Mouse (Mus musculus) forebrain, embryonic 14.5 days (tissue): ENCODE results near the gene Mrgprd. TPM values are rescaled to one million over a fixed set of nuclear protein-coding genes. Genes with fewer than 3 reads are reported as not detected.

Source experiments
- ATAC-seq: fragments of 200-750 bp; cut with Nextera tagmentation; 2 replicates; pipeline ENCODE4 v1.8.0; 2017; ENCODE audit warnings: mild to moderate bottlenecking, moderate library complexity
- DNase-seq: peaks from one replicate; pipeline ENCODE4 v3.0.0-alpha.2; 2015; ENCODE audit warnings: low spot score
- H3K27ac ChIP-seq: fragments of 300-500 bp; sonication (generic); 2 replicates; pipeline ENCODE4 v1.5.1; 2014; ENCODE audit warnings: low read depth, mild to moderate bottlenecking, control low read depth, low read length, moderate library complexity
- H3K27me3 ChIP-seq: fragments of 300-500 bp; sonication (generic); replicated peaks from 2 replicates; pipeline ENCODE4 v1.6.1; 2014; ENCODE audit warnings: low read length, control low read depth, mixed read lengths; ENCODE audit not compliant: control insufficient read depth, insufficient read depth
- H3K36me3 ChIP-seq: fragments of 300-500 bp; sonication (generic); 2 replicates; pipeline ENCODE4 v1.6.1; 2014; ENCODE audit warnings: low read length, control low read depth; ENCODE audit not compliant: control insufficient read depth, insufficient read depth
- H3K4me1 ChIP-seq: fragments of 300-500 bp; sonication (generic); 2 replicates; pipeline ENCODE4 v1.6.1; 2014; ENCODE audit warnings: antibody characterized with exemption, low read length, control low read depth; ENCODE audit not compliant: control insufficient read depth, insufficient read depth
- H3K4me2 ChIP-seq: fragments of 300-500 bp; sonication (generic); 2 replicates; pipeline ENCODE4 v1.6.1; 2014; ENCODE audit warnings: mild to moderate bottlenecking, control low read depth, low read length
- H3K4me3 ChIP-seq: fragments of 300-500 bp; sonication (generic); 2 replicates; pipeline ENCODE4 v1.5.1; 2014; ENCODE audit warnings: low read depth, low read length, control low read depth
- H3K9ac ChIP-seq: fragments of 300-500 bp; sonication (generic); 2 replicates; pipeline ENCODE4 v1.6.1; 2014; ENCODE audit warnings: mild to moderate bottlenecking, low read length, control low read depth, moderate library complexity
- H3K9me3 ChIP-seq: fragments of 300-500 bp; sonication (generic); replicated peaks from 2 replicates; pipeline ENCODE4 v1.6.1; 2016; ENCODE audit warnings: low read length, control low read depth, mixed read lengths; ENCODE audit not compliant: control insufficient read depth
- WGBS: fragments of 180-500 bp; shearing (Covaris S2); extraction: QIAGEN DNeasy Blood & Tissue Kit; methylation state at CpG from one replicate; pipeline ENCODE4 v1.1.7; 2014; 5-methylcytosine and 5-hydroxymethylcytosine counted together
- polyA plus RNA-seq: library from polyadenylated mRNA; unstranded; fragments of >200 nt; fragmentation: Nextera tagmentation; extraction: Ambion mirVana; gene quantifications from 2 replicates; pipeline ENCODE4 v1.2.1, GENCODE M21; 2014

The Mrgprd gene
- polyA plus RNA-seq, 1 experiment from 2014 or later, result not detected

- peak; percentile 26 for DNase-seq
- no peaks in the 10 kb centered on the region for H3K36me3 ChIP-seq
- no peak for ATAC-seq
- H3K4me1 ChIP-seq, result no peaks in the 10 kb centered on the region
- no peak overlapping the region for H3K27ac ChIP-seq
- H3K4me3 ChIP-seq, result no peak overlapping the region
- H3K9ac ChIP-seq, result no peak overlapping the region
- H3K4me2 ChIP-seq, result no peak overlapping the region
- 55% methylated on average over 1 of the region's 1 CpGs for WGBS
- no peaks in the 10 kb centered on the region for H3K27me3 ChIP-seq
- no peaks in the 10 kb centered on the region for H3K9me3 ChIP-seq
Measured at GRCm38 (mm10) chr7:145332376-145333041, 17.9 kb downstream of the Mrgprd start.

GRCm38 (mm10) chr7:145333936-145334335 lies 19.3 kb downstream of the Mrgprd start:
- no peaks in the 10 kb centered on the region for H3K4me1 ChIP-seq
- H3K27me3 ChIP-seq, result no peaks in the 10 kb centered on the region
- WGBS, result 92% methylated on average over 6 of the region's 6 CpGs
- H3K4me3 ChIP-seq, result no peak overlapping the region
- no peak overlapping the region for H3K4me2 ChIP-seq
- no peaks in the 10 kb centered on the region for H3K36me3 ChIP-seq
- no peak overlapping the region for H3K27ac ChIP-seq
- no peak for ATAC-seq
- no peak overlapping the region for H3K9ac ChIP-seq
- DNase-seq, result no peak
- H3K9me3 ChIP-seq, result no peaks in the 10 kb centered on the region

- no peak for DNase-seq
- no peak for ATAC-seq
- H3K9ac ChIP-seq, result no peak overlapping the region
Measured at GRCm38 (mm10) chr7:145334428-145335027, 19.9 kb downstream of the Mrgprd start.

GRCm38 (mm10) chr7:145335199-145335598 lies 20.6 kb downstream of the Mrgprd start:
- Histone ChIP-seq H3K27ac (no peak overlapping the region), H3K27me3 (no peaks in the 10 kb centered on the region), H3K4me1 (no peaks in the 10 kb centered on the region), H3K9ac (no peak overlapping the region), H3K36me3 (no peaks in the 10 kb centered on the region), H3K4me3 (no peak overlapping the region), H3K4me2 (no peak overlapping the region), H3K9me3 (no peaks in the 10 kb centered on the region)
- ATAC-seq (peak; percentile 44; the same call in 1 of the 2 replicates), DNase-seq (peak; percentile 53)

More at GRCm38 (mm10) chr7:145334428-145335027, 19.9 kb downstream of the Mrgprd start:
- Histone ChIP-seq H3K27me3 (no peaks in the 10 kb centered on the region), H3K4me1 (no peaks in the 10 kb centered on the region), H3K27ac (no peak overlapping the region), H3K36me3 (no peaks in the 10 kb centered on the region), H3K4me2 (no peak overlapping the region), H3K4me3 (no peak overlapping the region), H3K9me3 (no peaks in the 10 kb centered on the region)
- 67% methylated on average over 4 of the region's 4 CpGs for WGBS

- no peaks in the 10 kb centered on the region for H3K9me3 ChIP-seq
- WGBS, result 83% methylated on average over 3 of the region's 3 CpGs
- H3K9ac ChIP-seq, result no peak overlapping the region
- H3K4me2 ChIP-seq, result no peak overlapping the region
- no peaks in the 10 kb centered on the region for H3K4me1 ChIP-seq
- H3K4me3 ChIP-seq, result no peak overlapping the region
- DNase-seq, result no peak
- no peak for ATAC-seq
- no peak overlapping the region for H3K27ac ChIP-seq
- no peaks in the 10 kb centered on the region for H3K27me3 ChIP-seq
- H3K36me3 ChIP-seq, result no peaks in the 10 kb centered on the region
Measured at GRCm38 (mm10) chr7:145335616-145336332, 21.1 kb downstream of the Mrgprd start.

GRCm38 (mm10) chr7:145337889-145338288 lies 23.3 kb downstream of the Mrgprd start:
- Histone ChIP-seq H3K9ac (no peak overlapping the region), H3K4me3 (no peak overlapping the region), H3K4me2 (no peak overlapping the region), H3K9me3 (no peaks in the 10 kb centered on the region), H3K27me3 (no peaks in the 10 kb centered on the region), H3K4me1 (no peaks in the 10 kb centered on the region), H3K36me3 (no peaks in the 10 kb centered on the region), H3K27ac (no peak overlapping the region)
- WGBS, result 74% methylated on average over 2 of the region's 2 CpGs
- no peak for ATAC-seq
- DNase-seq, result no peak

GRCm38 (mm10) chr7:145340248-145340904 lies 25.7 kb downstream of the Mrgprd start:
- Histone ChIP-seq H3K4me2 (no peak overlapping the region), H3K36me3 (no peaks in the 10 kb centered on the region), H3K9me3 (no peaks in the 10 kb centered on the region), H3K9ac (no peak overlapping the region), H3K4me3 (no peak overlapping the region), H3K27me3 (no peaks in the 10 kb centered on the region), H3K4me1 (no peaks in the 10 kb centered on the region), H3K27ac (no peak overlapping the region)
- ATAC-seq (no peak), DNase-seq (peak; percentile 14)
- WGBS, result 88% methylated on average over 5 of the region's 5 CpGs
